Mouse (Mus musculus) intestine, embryonic 16.5 days (tissue): Measurements from ENCODE around the gene Ndufaf2. TPM values are rescaled to one million over a fixed set of nuclear protein-coding genes. Genes with fewer than 3 reads are reported as not detected.

Experiments
- ATAC-seq: fragments of 200-750 bp; cut with Nextera tagmentation; 2 replicates; pipeline ENCODE4 v1.8.0; 2017; ENCODE audit warnings: moderate TSS enrichment, moderate library complexity
- H3K27ac ChIP-seq: fragments of 300-500 bp; sonication (generic); 2 replicates; pipeline ENCODE4 v1.5.1; 2014; ENCODE audit warnings: mild to moderate bottlenecking, low read length
- H3K27me3 ChIP-seq: fragments of 300-500 bp; sonication (generic); replicated peaks from 2 replicates; pipeline ENCODE4 v1.6.1; 2014; ENCODE audit warnings: low read length, control low read depth, mixed read lengths; ENCODE audit not compliant: control insufficient read depth, insufficient read depth
- H3K36me3 ChIP-seq: fragments of 300-500 bp; sonication (generic); 2 replicates; pipeline ENCODE4 v1.6.1; 2014; ENCODE audit warnings: low read length, control low read depth; ENCODE audit not compliant: control insufficient read depth, insufficient read depth
- H3K4me1 ChIP-seq: fragments of 300-500 bp; sonication (generic); 2 replicates; pipeline ENCODE4 v1.6.1; 2014; ENCODE audit warnings: low read length, control low read depth, mixed read lengths; ENCODE audit not compliant: control insufficient read depth, insufficient read depth
- H3K4me2 ChIP-seq: fragments of 300-500 bp; sonication (generic); 2 replicates; pipeline ENCODE4 v1.6.1; 2014; ENCODE audit warnings: low read depth, low read length, control low read depth
- H3K4me3 ChIP-seq: fragments of 300-500 bp; sonication (generic); 2 replicates; pipeline ENCODE4 v1.5.1; 2014; ENCODE audit warnings: mild to moderate bottlenecking, low read length
- H3K9ac ChIP-seq: fragments of 300-500 bp; sonication (generic); 2 replicates; pipeline ENCODE4 v1.6.1; 2014; ENCODE audit warnings: low read depth, low read length
- H3K9me3 ChIP-seq: fragments of 300-500 bp; sonication (generic); 2 replicates; pipeline ENCODE4 v1.6.1; 2016; ENCODE audit warnings: low read length, control low read depth; ENCODE audit not compliant: control insufficient read depth
- WGBS: fragments of 180-500 bp; shearing (Covaris S2); extraction: QIAGEN DNeasy Blood & Tissue Kit; methylation state at CpG from one replicate; pipeline ENCODE4 v1.1.7; 2014; 5-methylcytosine and 5-hydroxymethylcytosine counted together
- polyA plus RNA-seq: library from polyadenylated mRNA; unstranded; fragments of >200 nt; fragmentation: Nextera tagmentation; extraction: Ambion mirVana; gene quantifications from 2 replicates; pipeline ENCODE4 v1.2.1, GENCODE M21; 2015

The Ndufaf2 gene
- polyA plus RNA-seq, 1 experiment from 2014 or later: 55.7 TPM

GRCm38 (mm10) chr13:108056896-108057295 is 101.5 kb downstream of the Ndufaf2 start:
- 64% methylated on average over 3 of the region's 3 CpGs for WGBS
- no peak overlapping the region for H3K4me2 ChIP-seq
- no peaks in the 10 kb centered on the region for H3K36me3 ChIP-seq
- H3K4me1 ChIP-seq: no peaks in the 10 kb centered on the region
- no peaks in the 10 kb centered on the region for H3K27me3 ChIP-seq
- H3K9ac ChIP-seq: no peak overlapping the region
- no peak overlapping the region for H3K27ac ChIP-seq
- H3K4me3 ChIP-seq: no peak overlapping the region
- no peaks in the 10 kb centered on the region for H3K9me3 ChIP-seq
- peak; percentile 62; the same call in 1 of the 2 replicates for ATAC-seq

- Histone ChIP-seq H3K4me1 (peaks cover 13% of the 10 kb centered on the region), H3K4me3 (no peak overlapping the region), H3K27me3 (no peaks in the 10 kb centered on the region), H3K36me3 (no peaks in the 10 kb centered on the region), H3K4me2 (no peak overlapping the region), H3K27ac (no peak overlapping the region), H3K9me3 (no peaks in the 10 kb centered on the region), H3K9ac (no peak overlapping the region)
- no peak for ATAC-seq
- 75% methylated on average over 6 of the region's 6 CpGs for WGBS
These were observed 111.1 kb downstream of the Ndufaf2 start for GRCm38 (mm10) chr13:108047364-108047763.

GRCm38 (mm10) chr13:108046891-108047290 is 111.5 kb downstream of the Ndufaf2 start:
- no peak for ATAC-seq
- WGBS: 69% methylated on average over 6 of the region's 6 CpGs

GRCm38 (mm10) chr13:108046071-108046470 is 112.4 kb downstream of the Ndufaf2 start:
- Histone ChIP-seq H3K9me3 (no peaks in the 10 kb centered on the region), H3K4me3 (no peak overlapping the region), H3K27me3 (no peaks in the 10 kb centered on the region), H3K4me1 (peaks cover 15% of the 10 kb centered on the region), H3K4me2 (peak overlapping the region; percentile 30; the same call in 1 of the 2 replicates), H3K36me3 (no peaks in the 10 kb centered on the region), H3K9ac (no peak overlapping the region), H3K27ac (peak overlapping the region; percentile 60)
- ATAC-seq: peak; percentile 43
- WGBS: 78% methylated on average over 3 of the region's 3 CpGs

More at GRCm38 (mm10) chr13:108046891-108047290, 111.5 kb downstream of the Ndufaf2 start:
- H3K4me3 ChIP-seq: no peak overlapping the region
- H3K9me3 ChIP-seq: no peaks in the 10 kb centered on the region
- H3K4me2 ChIP-seq: no peak overlapping the region
- H3K36me3 ChIP-seq: no peaks in the 10 kb centered on the region
- no peak overlapping the region for H3K27ac ChIP-seq
- H3K4me1 ChIP-seq: peaks cover 15% of the 10 kb centered on the region
- no peak overlapping the region for H3K9ac ChIP-seq
- H3K27me3 ChIP-seq: no peaks in the 10 kb centered on the region

GRCm38 (mm10) chr13:108045646-108046045 is 112.8 kb downstream of the Ndufaf2 start:
- Histone ChIP-seq H3K4me2 (peak overlapping the region; percentile 30), H3K27ac (peak overlapping the region; percentile 60), H3K36me3 (no peaks in the 10 kb centered on the region), H3K4me3 (no peak overlapping the region), H3K27me3 (no peaks in the 10 kb centered on the region), H3K9me3 (no peaks in the 10 kb centered on the region), H3K4me1 (peaks cover 15% of the 10 kb centered on the region), H3K9ac (no peak overlapping the region)
- 78% methylated on average over 3 of the region's 3 CpGs for WGBS
- no peak for ATAC-seq

GRCm38 (mm10) chr13:108044222-108044941 is 114.0 kb downstream of the Ndufaf2 start, which contains the start of gene Smim15:
TSS of gene Smim15 (plus strand) at chr13:108044446.
- ATAC-seq: peak; percentile 96
- Histone ChIP-seq H3K9me3 (no peaks in the 10 kb centered on the region), H3K36me3 (no peaks in the 10 kb centered on the region), H3K4me2 (peak within 1 kb of the TSS; percentile 70), H3K27me3 (no peaks in the 10 kb centered on the region), H3K27ac (peak within 1 kb of the TSS; percentile 96), H3K4me3 (peak within 1 kb of the TSS; percentile 86), H3K9ac (peak within 1 kb of the TSS; percentile 98), H3K4me1 (peaks cover 15% of the 10 kb centered on the region)
- WGBS: under 1% methylated on average over 61 of the region's 71 CpGs

- Histone ChIP-seq H3K9me3 (no peaks in the 10 kb centered on the region), H3K4me3 (peak overlapping the region; percentile 86), H3K9ac (peak overlapping the region; percentile 98), H3K36me3 (no peaks in the 10 kb centered on the region), H3K27ac (peak overlapping the region; percentile 89), H3K27me3 (no peaks in the 10 kb centered on the region), H3K4me1 (peaks cover 15% of the 10 kb centered on the region), H3K4me2 (peak overlapping the region; percentile 61)
- 2% methylated on average over 23 of the region's 23 CpGs for WGBS
- ATAC-seq: peak; percentile 43
These were observed 114.8 kb downstream of the Ndufaf2 start for GRCm38 (mm10) chr13:108043431-108044221.

GRCm38 (mm10) chr13:108041358-108041757 is 117.1 kb downstream of the Ndufaf2 start:
- ATAC-seq: peak; percentile 49
- no peak overlapping the region for H3K4me2 ChIP-seq

GRCm38 (mm10) chr13:108040451-108040850 is 118.0 kb downstream of the Ndufaf2 start:
- H3K4me1 ChIP-seq: peaks cover 7% of the 10 kb centered on the region; the same call in 1 of the 2 replicates

More at GRCm38 (mm10) chr13:108041358-108041757, 117.1 kb downstream of the Ndufaf2 start:
- WGBS: 3% methylated on average over 7 of the region's 7 CpGs
- Histone ChIP-seq H3K27ac (no peak overlapping the region), H3K9me3 (no peaks in the 10 kb centered on the region), H3K4me3 (no peak overlapping the region), H3K9ac (no peak overlapping the region), H3K4me1 (peaks cover 15% of the 10 kb centered on the region), H3K36me3 (no peaks in the 10 kb centered on the region), H3K27me3 (no peaks in the 10 kb centered on the region)

More at GRCm38 (mm10) chr13:108040451-108040850, 118.0 kb downstream of the Ndufaf2 start:
- Histone ChIP-seq H3K9ac (no peak overlapping the region), H3K4me2 (no peak overlapping the region), H3K9me3 (no peaks in the 10 kb centered on the region), H3K36me3 (no peaks in the 10 kb centered on the region), H3K27ac (no peak overlapping the region), H3K27me3 (no peaks in the 10 kb centered on the region), H3K4me3 (no peak overlapping the region)
- WGBS: 85% methylated on average over 3 of the region's 3 CpGs
- no peak for ATAC-seq
